8 mouse cellular contexts compared by ENCODE assay signal in genomic region chr9:107626158-107626843, GRCm38 (mm10). TPM values are rescaled to one million over a fixed set of nuclear protein-coding genes. Genes with fewer than 3 reads are reported as not detected.
DNase-seq lines count a peak whose midpoint lies in the region; ATAC-seq and TF ChIP-seq lines count a peak whose summit lies in the region.

No protein-coding gene starts in this region.

- 27% methylated on average over 12 of the region's 15 CpGs for WGBS in forebrain, embryonic 12.5 days
- WGBS in liver, embryonic 11.5 days = 47% methylated on average over 15 of the region's 15 CpGs
- WGBS in stomach, embryonic 15.5 days = 33% methylated on average over 15 of the region's 15 CpGs

- H3K79me3 ChIP-seq in C2C12 (ENCODE audit: low read depth) = peaks cover 75% of the 10 kb centered on the region

- TF ChIP-seq CTCF in C2C12 (IDR thresholded peaks at IDR 0.05; ENCODE audit: control insufficient read depth, insufficient read depth, insufficient read length) = no peak

- DNase-seq in gastrocnemius, postnatal 10 days = peak; percentile 14
- no peak for DNase-seq in gastrocnemius, adult 18-20 months (ENCODE audit: low spot score)
- DNase-seq in liver, embryonic 11.5 days (ENCODE audit: low spot score) = no peak
- DNase-seq in adrenal gland, postnatal 36 days = no peak
- DNase-seq in right cerebral cortex, adult 2 months (ENCODE audit: low spot score in 2 of 2) = no peak

- peaks cover 22% of the 10 kb centered on the region for H3K36me3 ChIP-seq in C2C12 (ENCODE audit: control insufficient read depth, insufficient read depth)
- peaks cover 48% of the 10 kb centered on the region for H3K36me3 ChIP-seq in forebrain, embryonic 12.5 days (replicated peaks)
- H3K36me3 ChIP-seq in liver, embryonic 11.5 days (ENCODE audit: control insufficient read depth, insufficient read depth, low read length) = peaks cover 11% of the 10 kb centered on the region; the same call in 1 of the 2 replicates
- H3K36me3 ChIP-seq in stomach, embryonic 15.5 days = 0 out of 2 replicates have a peak, but pooled peaks cover 5% of the 10 kb centered on the region

- no peak overlapping the region for H3ac ChIP-seq in C2C12 (ENCODE audit: control insufficient read depth, insufficient read length, low read depth)

- H3K79me2 ChIP-seq in C2C12 (ENCODE audit: control insufficient read depth, insufficient read depth) = peaks cover 100% of the 10 kb centered on the region

- no peaks in the 10 kb centered on the region for H3K9me3 ChIP-seq in forebrain, embryonic 12.5 days
- H3K9me3 ChIP-seq in liver, embryonic 11.5 days (ENCODE audit: control insufficient read depth, low read length) = no peaks in the 10 kb centered on the region
- no peaks in the 10 kb centered on the region for H3K9me3 ChIP-seq in stomach, embryonic 15.5 days

- no peaks in the 10 kb centered on the region for H3K27me3 ChIP-seq in C2C12 (ENCODE audit: control insufficient read depth, insufficient read depth, insufficient read length)
- H3K27me3 ChIP-seq in forebrain, embryonic 12.5 days = no peaks in the 10 kb centered on the region
- no peaks in the 10 kb centered on the region for H3K27me3 ChIP-seq in liver, embryonic 11.5 days (replicated peaks; ENCODE audit: control insufficient read depth, insufficient read depth, low read length)
- H3K27me3 ChIP-seq in stomach, embryonic 15.5 days (replicated peaks) = no peaks in the 10 kb centered on the region

- peak; percentile 48; the same call in 1 of the 2 replicates for ATAC-seq in forebrain, embryonic 12.5 days (ENCODE audit: low FRiP score)
- no peak for ATAC-seq in liver, embryonic 11.5 days (replicated peaks; ENCODE audit: low FRiP score)
- peak; percentile 1; the same call in 1 of the 2 replicates for ATAC-seq in stomach, embryonic 15.5 days (ENCODE audit: insufficient read depth, low FRiP score, low read depth)

- H3K4me2 ChIP-seq in forebrain, embryonic 12.5 days = peak overlapping the region; percentile 99
- H3K4me2 ChIP-seq in liver, embryonic 11.5 days = peak overlapping the region; percentile 23; the same call in 1 of the 2 replicates
- H3K4me2 ChIP-seq in stomach, embryonic 15.5 days = peak overlapping the region; percentile 31

- no peak overlapping the region for H3K4me3 ChIP-seq in C2C12 (ENCODE audit: insufficient read depth, poor library complexity, severe bottlenecking)
- H3K4me3 ChIP-seq in forebrain, embryonic 12.5 days (replicated peaks) = peak overlapping the region; percentile 16
- H3K4me3 ChIP-seq in liver, embryonic 11.5 days (ENCODE audit: low read depth, low read length) = no peak overlapping the region; the same call in 1 of the 2 replicates
- H3K4me3 ChIP-seq in stomach, embryonic 15.5 days (replicated peaks) = no peak overlapping the region

- peaks cover 70% of the 10 kb centered on the region for H3K4me1 ChIP-seq in forebrain, embryonic 12.5 days
- peaks cover 61% of the 10 kb centered on the region for H3K4me1 ChIP-seq in liver, embryonic 11.5 days (replicated peaks; ENCODE audit: control insufficient read depth, insufficient read depth, low read length)
- H3K4me1 ChIP-seq in stomach, embryonic 15.5 days = peaks cover 67% of the 10 kb centered on the region

- peak overlapping the region; percentile 68 for H3K9ac ChIP-seq in forebrain, embryonic 12.5 days
- no peak overlapping the region for H3K9ac ChIP-seq in liver, embryonic 11.5 days (ENCODE audit: low read depth, low read length)
- no peak overlapping the region for H3K9ac ChIP-seq in stomach, embryonic 15.5 days

- H3K27ac ChIP-seq in forebrain, embryonic 12.5 days = peak overlapping the region; percentile 100
- H3K27ac ChIP-seq in liver, embryonic 11.5 days (ENCODE audit: low read depth, low read length) = peak overlapping the region; percentile 35; the same call in 1 of the 2 replicates
- H3K27ac ChIP-seq in stomach, embryonic 15.5 days = peak overlapping the region; percentile 69

TF ChIP-seq in C2C12, 6 proteins besides CTCF, POLR2A, EP300 and RAD21:
- TF ChIP-seq FOSL1 (IDR thresholded peaks at IDR 0.05; ENCODE audit: insufficient read depth, low read length, poor library complexity, severe bottlenecking) = no peak
- peak; percentile 54 for TF ChIP-seq MYOD1 (IDR thresholded peaks at IDR 0.05; ENCODE audit: control insufficient read depth, insufficient read length, low read depth)
- no peak for TF ChIP-seq USF1 (IDR thresholded peaks at IDR 0.05; ENCODE audit: low read depth)
- TF ChIP-seq MYOG (IDR thresholded peaks at IDR 0.05; ENCODE audit: control insufficient read depth, extremely low read depth, insufficient read length) = no peak
- TF ChIP-seq MAX (IDR thresholded peaks at IDR 0.05) = peak; percentile 22

RNA-seq across cellular contexts. Expression of gene Gnai2, which starts 8.9 kb away (rescaled TPM):
- 100 to 1,000 TPM; 193 to 231 TPM for total RNA-seq in gastrocnemius, postnatal 10 days (2021)
- 10 to 100 TPM; 59.3 to 75.5 TPM for total RNA-seq in gastrocnemius, adult 18-20 months (2021)
- 449 TPM for polyA plus RNA-seq in C2C12 (2012; fragmentation: generic; extraction: Trizol)
- 570 and 587 TPM in 2 replicates for polyA plus RNA-seq in forebrain, embryonic 12.5 days (2016; fragmentation: Nextera tagmentation; extraction: Ambion mirVana)
- polyA plus RNA-seq in liver, embryonic 11.5 days (2014; fragmentation: Nextera tagmentation; extraction: Ambion mirVana) = 217 and 233 TPM in 2 replicates
- polyA plus RNA-seq in stomach, embryonic 15.5 days (2015; fragmentation: Nextera tagmentation; extraction: Ambion mirVana) = 355 and 371 TPM in 2 replicates
- total RNA-seq in adrenal gland, postnatal 36 days (2021) = 100 to 1,000 TPM; 221 to 245 TPM

RNA-seq across cellular contexts. Expression of gene Sema3b, which starts 17.3 kb away (rescaled TPM):
- 10 to 100 TPM; 41.8 to 51.3 TPM for total RNA-seq in gastrocnemius, postnatal 10 days (2021)
- total RNA-seq in gastrocnemius, adult 18-20 months (2021) = 10 to 100 TPM; 11.0 to 11.4 TPM
- polyA plus RNA-seq in C2C12 (2012; fragmentation: generic; extraction: Trizol) = 13.7 TPM
- polyA plus RNA-seq in forebrain, embryonic 12.5 days (2016; fragmentation: Nextera tagmentation; extraction: Ambion mirVana) = 1.7 and 2.6 TPM in 2 replicates
- polyA plus RNA-seq in liver, embryonic 11.5 days (2014; fragmentation: Nextera tagmentation; extraction: Ambion mirVana) = 0.63 and 0.79 TPM in 2 replicates
- 13.2 and 16.5 TPM in 2 replicates for polyA plus RNA-seq in stomach, embryonic 15.5 days (2015; fragmentation: Nextera tagmentation; extraction: Ambion mirVana)
- 1 to 10 TPM; 4.6 to 8.4 TPM for total RNA-seq in adrenal gland, postnatal 36 days (2021)

RNA-seq across cellular contexts. Expression of gene Ifrd2, which starts 38.9 kb away (rescaled TPM):
- total RNA-seq in gastrocnemius, postnatal 10 days (2021) = 10 to 100 TPM; 34.6 to 40.4 TPM
- total RNA-seq in gastrocnemius, adult 18-20 months (2021) = 10 to 100 TPM; 44.6 to 49.7 TPM
- polyA plus RNA-seq in C2C12 (2012; fragmentation: generic; extraction: Trizol) = 71.7 TPM
- polyA plus RNA-seq in forebrain, embryonic 12.5 days (2016; fragmentation: Nextera tagmentation; extraction: Ambion mirVana) = 22.1 and 26.3 TPM in 2 replicates
- 219 and 230 TPM in 2 replicates for polyA plus RNA-seq in liver, embryonic 11.5 days (2014; fragmentation: Nextera tagmentation; extraction: Ambion mirVana)
- polyA plus RNA-seq in stomach, embryonic 15.5 days (2015; fragmentation: Nextera tagmentation; extraction: Ambion mirVana) = 65.1 and 68.2 TPM in 2 replicates
- 10 to 100 TPM; 37.8 to 43.1 TPM for total RNA-seq in adrenal gland, postnatal 36 days (2021)

RNA-seq across cellular contexts. Expression of gene Slc38a3, which starts 43.0 kb away (rescaled TPM):
- 10 to 100 TPM; 17.6 to 20.4 TPM for total RNA-seq in gastrocnemius, postnatal 10 days (2021)
- total RNA-seq in gastrocnemius, adult 18-20 months (2021) = 10 to 100 TPM; 57.7 to 62.0 TPM
- polyA plus RNA-seq in C2C12 (2012; fragmentation: generic; extraction: Trizol) = 0.01 TPM
- polyA plus RNA-seq in forebrain, embryonic 12.5 days (2016; fragmentation: Nextera tagmentation; extraction: Ambion mirVana) = 8.5 and 10.6 TPM in 2 replicates
- 3.9 and 4.0 TPM in 2 replicates for polyA plus RNA-seq in liver, embryonic 11.5 days (2014; fragmentation: Nextera tagmentation; extraction: Ambion mirVana)
- 19.5 and 28.6 TPM in 2 replicates for polyA plus RNA-seq in stomach, embryonic 15.5 days (2015; fragmentation: Nextera tagmentation; extraction: Ambion mirVana)
- 1 to 10 TPM in 1 of 2 experiments, under 1 TPM in 1; 0.30 to 1.0 TPM for total RNA-seq in adrenal gland, postnatal 36 days (2021)

RNA-seq across cellular contexts. Expression of gene Hyal3, which starts 45.7 kb away (rescaled TPM):
- 1 to 10 TPM in 1 of 2 experiments, under 1 TPM in 1; 0.28 to 1.1 TPM for total RNA-seq in gastrocnemius, postnatal 10 days (2021)
- total RNA-seq in gastrocnemius, adult 18-20 months (2021) = under 1 TPM; 0.19 to 0.23 TPM
- 0.28 TPM for polyA plus RNA-seq in C2C12 (2012; fragmentation: generic; extraction: Trizol)
- 0.80 and 1.2 TPM in 2 replicates for polyA plus RNA-seq in forebrain, embryonic 12.5 days (2016; fragmentation: Nextera tagmentation; extraction: Ambion mirVana)
- polyA plus RNA-seq in liver, embryonic 11.5 days (2014; fragmentation: Nextera tagmentation; extraction: Ambion mirVana) = 1.0 and 1.5 TPM in 2 replicates
- 1.1 and 1.7 TPM in 2 replicates for polyA plus RNA-seq in stomach, embryonic 15.5 days (2015; fragmentation: Nextera tagmentation; extraction: Ambion mirVana)
- total RNA-seq in adrenal gland, postnatal 36 days (2021) = 1 to 10 TPM in 1 of 2 experiments, under 1 TPM in 1; 0.99 to 1.6 TPM

Comparison
In these comparisons a context has a peak if more than half of its experiments do, and no peak if none do; other contexts are left out.
1. H3K27ac ChIP-seq: peak in every context shown above with its lines; median percentile 100 in forebrain, embryonic 12.5 days; 69 in stomach, embryonic 15.5 days; 35 in liver, embryonic 11.5 days.
2. H3K4me2 ChIP-seq: peak in every context shown above with its lines; median percentile 99 in forebrain, embryonic 12.5 days; 31 in stomach, embryonic 15.5 days; 23 in liver, embryonic 11.5 days.